Mouse (Mus musculus) bone marrow macrophage, adult 2 months (primary cell): ENCODE data around the gene Impdh1. TPM values are rescaled to one million over a fixed set of nuclear protein-coding genes. Genes with fewer than 3 reads are reported as not detected.

ENCODE experiments used
- H3K27ac ChIP-seq: 2 replicates; pipeline ENCODE4 v1.5.1; 2012; ENCODE audit warnings: low read depth, low read length; ENCODE audit not compliant: insufficient read depth
- H3K4me1 ChIP-seq: 2 replicates; pipeline ENCODE4 v1.6.1; 2012; ENCODE audit warnings: low read length; ENCODE audit not compliant: control insufficient read depth, insufficient read depth
- H3K4me3 ChIP-seq: 2 replicates; pipeline ENCODE4 v1.5.1; 2012; ENCODE audit warnings: mild to moderate bottlenecking, low read length, moderate library complexity; ENCODE audit not compliant: insufficient read depth
- CTCF ChIP-seq: IDR thresholded peaks from 2 replicates; pipeline ENCODE4 v1.5.1; 2012; ENCODE audit warnings: low read depth, mild to moderate bottlenecking, low read length, moderate library complexity
- POLR2A ChIP-seq: IDR thresholded peaks from 2 replicates; pipeline ENCODE4 v1.6.1; 2012; ENCODE audit warnings: mild to moderate bottlenecking, low read depth, low read length, borderline replicate concordance
- polyA plus RNA-seq: library from polyadenylated mRNA; stranded (reverse); fragments of >200 nt; gene quantifications from 2 replicates; pipeline ENCODE4 v1.2.4, GENCODE M21; 2012; ENCODE audit not compliant: missing spikeins, insufficient read depth, insufficient read length

Impdh1 gene
- polyA plus RNA-seq: 32.8 and 35.0 TPM in 2 replicates

- TF ChIP-seq CTCF (no peak), POLR2A (no peak)
- H3K27ac ChIP-seq: 0 out of 2 replicates have a peak within 1 kb of the TSS, but pooled peaks have one; percentile 10
- peaks cover 27% of the 10 kb centered on the region for H3K4me1 ChIP-seq
- peak within 1 kb of the TSS; percentile 58 for H3K4me3 ChIP-seq
Measured at GRCm38 (mm10) chr6:29215881-29216501, at the start of gene Impdh1. Impdh1 (minus strand) TSS chr6:29216364.

GRCm38 (mm10) chr6:29264456-29264781 lies 48.3 kb upstream of the Impdh1 start:
- H3K4me1 ChIP-seq: no peaks in the 10 kb centered on the region
- TF ChIP-seq POLR2A (no peak), CTCF (no peak)
- no peak overlapping the region for H3K27ac ChIP-seq
- H3K4me3 ChIP-seq: no peak overlapping the region

DNA sequence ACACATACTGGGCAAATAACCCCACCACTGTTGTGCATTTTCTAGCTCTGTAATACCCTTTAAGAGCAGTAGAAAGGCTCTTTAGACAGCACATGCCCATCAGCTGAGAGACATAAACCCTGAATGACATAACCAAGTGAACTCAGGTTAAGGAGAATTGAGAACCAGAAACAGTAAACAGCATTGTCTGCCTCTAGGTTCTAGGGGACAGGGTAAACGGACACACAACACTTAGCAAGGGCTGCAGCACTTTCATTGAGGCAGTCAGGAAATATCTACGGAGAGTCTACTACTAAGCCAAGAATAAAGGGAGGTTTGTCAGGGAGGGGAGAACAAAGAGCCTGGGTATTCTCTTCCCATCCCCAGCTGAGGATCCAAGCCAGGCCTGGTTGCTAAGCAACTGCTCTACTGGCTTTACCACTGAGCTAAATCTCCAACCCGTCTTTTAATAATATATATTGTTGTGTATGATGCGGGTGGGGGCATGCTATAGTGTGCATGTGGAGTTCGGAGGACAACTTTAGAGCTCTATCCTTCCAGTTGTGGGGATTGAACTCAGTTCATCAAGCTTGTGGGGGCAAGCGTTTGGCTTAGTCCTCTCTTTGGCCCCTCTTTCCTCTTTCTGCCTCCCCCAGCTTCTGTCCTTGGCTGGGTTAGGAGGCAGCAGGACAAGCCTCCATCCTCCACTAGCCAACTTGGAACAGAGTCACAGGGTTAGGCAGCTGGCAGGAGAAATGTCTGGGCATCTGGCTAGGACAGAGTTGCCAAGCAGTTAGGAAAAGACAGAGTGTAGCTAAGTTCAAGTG lies 47.7 kb upstream of the Impdh1 start:
- H3K27ac ChIP-seq: no peak overlapping the region
- no peak overlapping the region for H3K4me3 ChIP-seq
- TF ChIP-seq POLR2A: no peak
- TF ChIP-seq CTCF: no peak
- H3K4me1 ChIP-seq: no peaks in the 10 kb centered on the region

- Histone ChIP-seq H3K4me1 (no peaks in the 10 kb centered on the region), H3K4me3 (no peak overlapping the region), H3K27ac (no peak overlapping the region)
- no peak for TF ChIP-seq CTCF
- no peak for TF ChIP-seq POLR2A
Measured at GRCm38 (mm10) chr6:29261831-29262230, 45.7 kb upstream of the Impdh1 start.

- Histone ChIP-seq H3K27ac (no peak overlapping the region), H3K4me1 (no peaks in the 10 kb centered on the region), H3K4me3 (no peak overlapping the region)
- TF ChIP-seq CTCF (no peak), POLR2A (no peak)
Measured at GRCm38 (mm10) chr6:29259418-29259817, 43.3 kb upstream of the Impdh1 start.

DNA sequence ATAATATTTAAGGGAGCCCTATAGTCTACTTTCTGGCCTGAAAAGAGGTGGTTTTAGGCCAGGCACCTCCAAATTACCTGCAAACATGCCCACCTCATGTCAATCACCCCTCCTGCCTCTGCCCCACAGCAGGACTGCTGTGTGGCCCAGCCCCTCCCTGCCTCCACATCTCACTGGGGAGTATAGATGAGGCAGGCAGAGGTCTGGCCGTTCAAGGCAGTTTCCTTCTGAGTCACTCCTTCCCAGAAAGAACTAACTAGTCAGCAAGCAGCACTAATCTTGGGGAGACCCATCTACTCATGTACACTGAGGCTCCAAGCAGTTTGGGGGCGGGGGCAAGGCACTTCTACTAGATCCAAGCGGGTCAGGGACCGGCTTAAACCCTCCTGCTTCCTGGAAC lies 30.9 kb upstream of the Impdh1 start:
- TF ChIP-seq POLR2A (no peak), CTCF (no peak)
- Histone ChIP-seq H3K27ac (no peak overlapping the region), H3K4me3 (no peak overlapping the region), H3K4me1 (peaks cover 33% of the 10 kb centered on the region)

DNA sequence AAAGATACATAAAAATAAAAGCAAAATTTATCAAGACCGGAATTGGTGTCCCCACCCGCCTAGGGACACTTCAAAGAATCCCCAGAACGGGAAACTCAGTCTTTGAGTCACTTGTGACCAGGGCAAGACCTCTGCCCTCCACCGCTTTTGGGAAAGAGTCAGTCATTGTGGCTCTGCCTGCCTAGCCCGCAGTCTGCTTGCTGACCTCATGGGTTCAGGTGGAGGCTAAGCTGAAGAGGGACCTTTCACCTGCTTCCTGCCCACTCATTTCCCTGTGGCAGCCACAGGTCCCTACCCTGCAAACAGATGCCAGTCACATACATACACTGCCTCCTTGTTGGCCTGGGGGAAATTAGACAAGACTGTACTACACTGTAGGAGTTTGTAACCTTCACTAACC lies 30.4 kb upstream of the Impdh1 start:
- Histone ChIP-seq H3K27ac (no peak overlapping the region), H3K4me1 (peaks cover 33% of the 10 kb centered on the region), H3K4me3 (no peak overlapping the region)
- TF ChIP-seq CTCF: no peak
- TF ChIP-seq POLR2A: no peak

DNA sequence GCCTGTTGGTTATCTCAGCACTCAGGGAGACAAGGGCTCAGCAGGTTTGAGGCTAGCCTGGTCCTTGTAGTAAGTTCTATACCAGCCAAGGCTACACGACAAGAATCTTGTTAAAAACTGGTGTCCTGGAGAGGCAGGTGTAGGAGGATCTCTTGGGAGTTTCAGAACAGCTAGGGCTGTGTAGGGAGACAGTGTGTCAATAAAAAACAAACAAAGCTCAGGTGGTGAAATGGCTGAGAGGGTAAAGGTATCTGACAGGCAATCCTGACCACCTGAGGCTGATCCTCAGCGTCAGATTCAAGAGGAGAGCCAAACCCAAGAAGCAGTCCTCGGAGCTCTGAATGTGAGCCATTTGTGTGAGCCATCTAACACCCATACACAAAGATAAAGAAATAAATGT lies 30.0 kb upstream of the Impdh1 start:
- peaks cover 33% of the 10 kb centered on the region for H3K4me1 ChIP-seq
- TF ChIP-seq CTCF (no peak), POLR2A (no peak)
- H3K4me3 ChIP-seq: no peak overlapping the region
- peak overlapping the region; percentile 12; the same call in 1 of the 2 replicates for H3K27ac ChIP-seq

DNA sequence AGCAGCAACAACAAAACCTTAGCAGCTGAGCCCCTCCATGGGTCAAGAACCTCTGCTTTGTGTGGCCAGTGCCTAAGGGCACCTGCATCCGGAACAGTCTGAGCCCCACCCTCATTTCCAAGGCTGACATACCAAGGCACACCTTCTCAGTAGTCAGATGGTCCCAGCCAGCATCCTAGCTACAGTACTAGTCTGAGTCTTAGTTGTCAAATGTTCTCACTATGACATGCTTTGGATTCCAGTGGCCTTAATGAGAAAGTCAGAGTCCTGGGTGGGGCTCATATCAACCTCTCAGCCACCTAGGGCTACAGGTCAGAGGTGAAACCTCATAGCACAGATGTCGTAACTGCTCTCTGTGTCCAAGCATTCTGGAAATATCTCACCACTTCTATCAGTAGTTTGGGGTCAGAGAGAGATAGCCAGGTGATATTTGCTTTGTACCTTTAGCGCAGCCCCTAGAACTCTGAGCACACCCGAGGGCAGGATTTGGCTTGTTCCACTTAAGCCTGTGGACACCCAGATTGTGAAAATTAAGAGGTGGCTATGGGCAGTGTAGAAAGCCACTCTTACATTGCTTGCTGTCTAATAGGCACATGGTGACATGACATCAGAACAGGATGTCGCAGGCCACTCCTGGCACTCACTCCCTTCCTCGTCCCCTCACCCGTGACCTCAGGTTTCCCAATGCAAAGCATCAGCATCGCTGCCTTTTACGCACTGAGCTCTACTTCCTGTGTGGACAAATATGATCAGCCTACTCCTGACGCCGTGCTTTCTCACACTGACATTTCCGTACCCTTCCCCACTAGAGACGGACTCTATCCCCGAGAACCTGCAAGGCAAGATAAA lies 29.3 kb upstream of the Impdh1 start:
- Histone ChIP-seq H3K27ac (peak overlapping the region; percentile 13; the same call in 1 of the 2 replicates), H3K4me3 (no peak overlapping the region)
- TF ChIP-seq CTCF (no peak), POLR2A (no peak)

DNA sequence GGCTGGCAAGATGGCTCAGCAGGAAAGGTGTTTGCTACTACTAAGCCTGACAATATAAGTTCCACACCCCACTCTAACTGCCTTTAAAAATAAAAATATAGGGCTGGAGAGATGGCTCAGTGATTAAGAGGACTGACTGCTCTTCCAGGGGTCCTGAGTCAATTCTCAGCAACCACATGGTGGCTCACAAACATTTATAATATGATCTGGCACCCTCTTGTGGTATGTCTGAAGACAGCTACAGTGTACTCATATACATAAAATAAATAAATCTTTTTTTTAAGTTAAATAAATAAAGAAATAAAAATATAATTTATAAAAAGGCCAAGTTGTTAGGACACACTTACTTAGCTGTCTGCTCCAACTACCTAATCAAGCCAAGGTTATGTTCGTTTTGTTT lies 26.1 kb upstream of the Impdh1 start:
- no peak overlapping the region for H3K4me3 ChIP-seq
- no peak overlapping the region for H3K27ac ChIP-seq
- TF ChIP-seq POLR2A (no peak), CTCF (no peak)
- peaks cover 23% of the 10 kb centered on the region for H3K4me1 ChIP-seq

More for the DNA sequence above, 29.3 kb upstream of the Impdh1 start:
- H3K4me1 ChIP-seq: peaks cover 33% of the 10 kb centered on the region
